Mouse (Mus musculus): Measurements from ENCODE around the gene Ltb. TPM values are rescaled to one million over a fixed set of nuclear protein-coding genes. Genes with fewer than 3 reads are reported as not detected.
A peak's percentile ranks its signal among the peaks of the same experiment; 100 is the strongest.

The Ltb gene
- polyA plus RNA-seq, 1 experiment from 2014 or later, result 2.2 TPM

GRCm38 (mm10) chr17:35197126-35197525 lies 2.9 kb downstream of the Ltb start:
- Histone ChIP-seq H3K27me3 (peaks cover 74% of the 10 kb centered on the region), H3K4me3 (no peak overlapping the region), H3K4me1 (peaks cover 17% of the 10 kb centered on the region), H3K9me3 (no peaks in the 10 kb centered on the region), H3K36me3 (no peaks in the 10 kb centered on the region), H3K27ac (no peak overlapping the region), H3K9ac (no peak overlapping the region), H3K4me2 (no peak overlapping the region)
- 42% methylated on average over 6 of the region's 6 CpGs for WGBS
- no peak for ATAC-seq (ENCODE audit: borderline replicate concordance, extremely low read depth, low FRiP score, low TSS enrichment)

- H3K9ac ChIP-seq, result no peak overlapping the region
- no peaks in the 10 kb centered on the region for H3K36me3 ChIP-seq
- WGBS, result 45% methylated on average over 7 of the region's 7 CpGs
- peaks cover 17% of the 10 kb centered on the region for H3K4me1 ChIP-seq
- peaks cover 83% of the 10 kb centered on the region for H3K27me3 ChIP-seq
- H3K4me3 ChIP-seq, result no peak overlapping the region
- H3K4me2 ChIP-seq, result no peak overlapping the region
- no peaks in the 10 kb centered on the region for H3K9me3 ChIP-seq
- no peak for ATAC-seq (ENCODE audit: borderline replicate concordance, extremely low read depth, low FRiP score, low TSS enrichment)
- H3K27ac ChIP-seq, result no peak overlapping the region
These were observed 3.8 kb downstream of the Ltb start for GRCm38 (mm10) chr17:35198029-35198428.

- 37% methylated on average over 8 of the region's 8 CpGs for WGBS
- H3K27ac ChIP-seq, result no peak overlapping the region
- H3K9me3 ChIP-seq, result no peaks in the 10 kb centered on the region
- no peaks in the 10 kb centered on the region for H3K36me3 ChIP-seq
- peaks cover 17% of the 10 kb centered on the region for H3K4me1 ChIP-seq
- H3K9ac ChIP-seq, result no peak overlapping the region
- no peak overlapping the region for H3K4me3 ChIP-seq
- ATAC-seq (ENCODE audit: borderline replicate concordance, extremely low read depth, low FRiP score, low TSS enrichment), result no peak
- peaks cover 88% of the 10 kb centered on the region for H3K27me3 ChIP-seq
- H3K4me2 ChIP-seq, result no peak overlapping the region
These were observed 4.7 kb downstream of the Ltb start for GRCm38 (mm10) chr17:35198946-35199345.

- Histone ChIP-seq H3K36me3 (no peaks in the 10 kb centered on the region), H3K9me3 (no peaks in the 10 kb centered on the region), H3K27me3 (peaks cover 85% of the 10 kb centered on the region), H3K27ac (no peak overlapping the region), H3K4me3 (no peak overlapping the region), H3K9ac (no peak overlapping the region), H3K4me1 (peaks cover 15% of the 10 kb centered on the region), H3K4me2 (no peak overlapping the region)
- no peak for ATAC-seq (ENCODE audit: borderline replicate concordance, extremely low read depth, low FRiP score, low TSS enrichment)
- 71% methylated on average over 11 of the region's 11 CpGs for WGBS
These were observed 6.2 kb downstream of the Ltb start for GRCm38 (mm10) chr17:35200398-35200797.

- Histone ChIP-seq H3K27ac (no peak overlapping the region), H3K9me3 (no peaks in the 10 kb centered on the region), H3K27me3 (peaks cover 78% of the 10 kb centered on the region), H3K36me3 (no peaks in the 10 kb centered on the region), H3K4me2 (no peak overlapping the region), H3K9ac (no peak overlapping the region), H3K4me3 (no peak overlapping the region), H3K4me1 (peaks cover 8% of the 10 kb centered on the region)
- 48% methylated on average over 11 of the region's 11 CpGs for WGBS
- ATAC-seq (ENCODE audit: borderline replicate concordance, extremely low read depth, low FRiP score, low TSS enrichment), result no peak
These were observed 6.9 kb downstream of the Ltb start for GRCm38 (mm10) chr17:35201128-35201527.

- no peak within 1 kb of the TSS for H3K27ac ChIP-seq
- no peak for ATAC-seq (ENCODE audit: borderline replicate concordance, extremely low read depth, low FRiP score, low TSS enrichment)
- H3K36me3 ChIP-seq, result no peaks in the 10 kb centered on the region
- peak within 1 kb of the TSS; percentile 1; the same call in 1 of the 2 replicates for H3K4me2 ChIP-seq
- peaks cover 71% of the 10 kb centered on the region for H3K27me3 ChIP-seq
- H3K4me1 ChIP-seq, result peaks cover 4% of the 10 kb centered on the region; the same call in 1 of the 2 replicates
- no peak within 1 kb of the TSS; the same call in 1 of the 2 replicates for H3K4me3 ChIP-seq
- H3K9ac ChIP-seq, result no peak within 1 kb of the TSS
- no peaks in the 10 kb centered on the region for H3K9me3 ChIP-seq
- whole genome bisulfite sequencing, result 33% methylated on average over 13 of the region's 13 CpGs
These were observed 7.5 kb downstream of the Ltb start, which contains the start of gene Tnf for GRCm38 (mm10) chr17:35201787-35202186. Gene Tnf (minus strand): TSS chr17:35202007.

- Histone ChIP-seq H3K4me2 (no peak overlapping the region), H3K4me1 (peaks cover 4% of the 10 kb centered on the region; the same call in 1 of the 2 replicates), H3K9me3 (no peaks in the 10 kb centered on the region), H3K9ac (no peak overlapping the region), H3K27ac (no peak overlapping the region), H3K27me3 (peaks cover 65% of the 10 kb centered on the region), H3K36me3 (no peaks in the 10 kb centered on the region), H3K4me3 (no peak overlapping the region)
- no peak for ATAC-seq (ENCODE audit: borderline replicate concordance, extremely low read depth, low FRiP score, low TSS enrichment)
- WGBS, result 73% methylated on average over 4 of the region's 4 CpGs
These were observed 8.2 kb downstream of the Ltb start for GRCm38 (mm10) chr17:35202442-35202841.

- no peak within 1 kb of the TSS for H3K4me2 ChIP-seq
- H3K4me1 ChIP-seq, result peaks cover 4% of the 10 kb centered on the region; the same call in 1 of the 2 replicates
- WGBS, result 22% methylated on average over 20 of the region's 20 CpGs
- no peak within 1 kb of the TSS for H3K4me3 ChIP-seq
- H3K36me3 ChIP-seq, result no peaks in the 10 kb centered on the region
- no peak within 1 kb of the TSS for H3K27ac ChIP-seq
- H3K9ac ChIP-seq, result no peak within 1 kb of the TSS
- peaks cover 53% of the 10 kb centered on the region for H3K27me3 ChIP-seq
- no peak for ATAC-seq (ENCODE audit: borderline replicate concordance, extremely low read depth, low FRiP score, low TSS enrichment)
- no peaks in the 10 kb centered on the region for H3K9me3 ChIP-seq
These were observed 10.5 kb downstream of the Ltb start, which contains the start of gene Lta for GRCm38 (mm10) chr17:35204494-35205379. Gene Lta (minus strand): TSS chr17:35205351.

- Histone ChIP-seq H3K4me2 (no peak overlapping the region), H3K9me3 (no peaks in the 10 kb centered on the region), H3K27ac (no peak overlapping the region), H3K27me3 (peaks cover 47% of the 10 kb centered on the region), H3K4me3 (no peak overlapping the region), H3K9ac (no peak overlapping the region), H3K36me3 (no peaks in the 10 kb centered on the region), H3K4me1 (peaks cover 4% of the 10 kb centered on the region; the same call in 1 of the 2 replicates)
- ATAC-seq (ENCODE audit: borderline replicate concordance, extremely low read depth, low FRiP score, low TSS enrichment), result no peak
- 59% methylated on average over 10 of the region's 10 CpGs for WGBS
These were observed 11.1 kb downstream of the Ltb start for GRCm38 (mm10) chr17:35205380-35205769.

- no peak overlapping the region for H3K27ac ChIP-seq
- H3K27me3 ChIP-seq, result 0 out of 2 replicates have a peak, but pooled peaks cover 5% of the 10 kb centered on the region
- no peak overlapping the region for H3K9ac ChIP-seq
- H3K4me2 ChIP-seq, result no peak overlapping the region
- H3K36me3 ChIP-seq, result no peaks in the 10 kb centered on the region
- H3K9me3 ChIP-seq, result no peaks in the 10 kb centered on the region
- H3K4me1 ChIP-seq, result no peaks in the 10 kb centered on the region
- ATAC-seq (ENCODE audit: borderline replicate concordance, extremely low read depth, low FRiP score, low TSS enrichment), result no peak
- WGBS, result 73% methylated on average over 12 of the region's 12 CpGs
- H3K4me3 ChIP-seq, result no peak overlapping the region
These were observed 15.7 kb downstream of the Ltb start for GRCm38 (mm10) chr17:35209785-35210535.

GRCm38 (mm10) chr17:35210593-35210992 lies 16.4 kb downstream of the Ltb start:
- 45% methylated on average over 3 of the region's 3 CpGs for WGBS
- Histone ChIP-seq H3K4me3 (no peak overlapping the region), H3K9me3 (no peaks in the 10 kb centered on the region), H3K27me3 (no peaks in the 10 kb centered on the region), H3K4me1 (no peaks in the 10 kb centered on the region), H3K9ac (no peak overlapping the region), H3K36me3 (no peaks in the 10 kb centered on the region), H3K4me2 (no peak overlapping the region), H3K27ac (no peak overlapping the region)
- no peak for ATAC-seq (ENCODE audit: borderline replicate concordance, extremely low read depth, low FRiP score, low TSS enrichment)

- no peaks in the 10 kb centered on the region for H3K9me3 ChIP-seq
- no peak overlapping the region for H3K4me2 ChIP-seq
- H3K27me3 ChIP-seq, result no peaks in the 10 kb centered on the region
These were observed 18.8 kb downstream of the Ltb start for GRCm38 (mm10) chr17:35213071-35213470.

More at GRCm38 (mm10) chr17:35213071-35213470, 18.8 kb downstream of the Ltb start:
- Histone ChIP-seq H3K27ac (no peak overlapping the region), H3K36me3 (no peaks in the 10 kb centered on the region), H3K9ac (no peak overlapping the region), H3K4me3 (no peak overlapping the region), H3K4me1 (no peaks in the 10 kb centered on the region)
- WGBS, result 91% methylated on average over 5 of the region's 5 CpGs
- no peak for ATAC-seq (ENCODE audit: borderline replicate concordance, extremely low read depth, low FRiP score, low TSS enrichment)

All from lung, embryonic 15.5 days (tissue).